Mouse (Mus musculus) liver, postnatal 0 days (tissue): ENCODE measurements around the gene Map1b. TPM values are rescaled to one million over a fixed set of nuclear protein-coding genes. Genes with fewer than 3 reads are reported as not detected.

Experiments
- ATAC-seq: fragments of 200-750 bp; cut with Nextera tagmentation; 2 replicates; pipeline ENCODE4 v1.8.0; 2017; ENCODE audit warnings: mild to moderate bottlenecking, moderate library complexity
- DNase-seq: peaks from one replicate; pipeline ENCODE4 v3.0.0-alpha.2; 2016
- H3K27ac ChIP-seq: fragments of 300-500 bp; sonication (generic); 2 replicates; pipeline ENCODE4 v1.5.1; 2014; ENCODE audit warnings: antibody characterized with exemption, moderate library complexity, mild to moderate bottlenecking, low read depth
- H3K27me3 ChIP-seq: fragments of 300-500 bp; sonication (generic); 2 replicates; pipeline ENCODE4 v1.6.1; 2014; ENCODE audit warnings: low read length, control low read depth, mixed read lengths; ENCODE audit not compliant: insufficient read depth
- H3K36me3 ChIP-seq: fragments of 300-500 bp; sonication (generic); replicated peaks from 2 replicates; pipeline ENCODE4 v1.6.1; 2014; ENCODE audit warnings: mild to moderate bottlenecking, control low read depth, low read length, moderate library complexity, mixed read lengths; ENCODE audit not compliant: insufficient read depth
- H3K4me1 ChIP-seq: fragments of 300-500 bp; sonication (generic); 2 replicates; pipeline ENCODE4 v1.6.1; 2014; ENCODE audit warnings: antibody characterized with exemption, mild to moderate bottlenecking, control low read depth; ENCODE audit not compliant: insufficient read depth
- H3K4me2 ChIP-seq: fragments of 300-500 bp; sonication (generic); 2 replicates; pipeline ENCODE4 v1.6.1; 2014; ENCODE audit warnings: low read depth, mild to moderate bottlenecking, low read length, moderate library complexity, mixed read lengths
- H3K4me3 ChIP-seq: fragments of 300-500 bp; sonication (generic); 2 replicates; pipeline ENCODE4 v1.5.1; 2014; ENCODE audit warnings: low read depth, low read length
- H3K9ac ChIP-seq: fragments of 300-500 bp; sonication (generic); replicated peaks from 2 replicates; pipeline ENCODE4 v1.6.1; 2014; ENCODE audit warnings: mild to moderate bottlenecking, moderate library complexity
- H3K9me3 ChIP-seq: fragments of 300-500 bp; sonication (generic); 2 replicates; pipeline ENCODE4 v1.6.1; 2016; ENCODE audit warnings: mild to moderate bottlenecking, control low read depth, low read length, mixed read lengths
- CTCF ChIP-seq: sonication (generic); IDR thresholded peaks from 2 replicates; pipeline ENCODE4 v1.5.1; 2016; ENCODE audit warnings: antibody characterized with exemption, low read depth
- EP300 ChIP-seq: IDR thresholded peaks from 2 replicates; pipeline ENCODE4 v1.6.1; 2016; ENCODE audit warnings: antibody characterized with exemption, low read depth, mild to moderate bottlenecking
- WGBS: fragments of 180-500 bp; shearing (Covaris S2); extraction: QIAGEN DNeasy Blood & Tissue Kit; methylation state at CpG from one replicate; pipeline ENCODE4 v1.1.7; 2014; ENCODE audit not compliant: insufficient replicate concordance; 5-methylcytosine and 5-hydroxymethylcytosine counted together
- polyA plus RNA-seq: library from polyadenylated mRNA; unstranded; fragments of >200 nt; fragmentation: Nextera tagmentation; extraction: Ambion mirVana; gene quantifications from 2 replicates; pipeline ENCODE4 v1.2.1, GENCODE M21; 2015

Gene Map1b
- polyA plus RNA-seq, 1 experiment from 2014 or later: 1.2 TPM

DNA sequence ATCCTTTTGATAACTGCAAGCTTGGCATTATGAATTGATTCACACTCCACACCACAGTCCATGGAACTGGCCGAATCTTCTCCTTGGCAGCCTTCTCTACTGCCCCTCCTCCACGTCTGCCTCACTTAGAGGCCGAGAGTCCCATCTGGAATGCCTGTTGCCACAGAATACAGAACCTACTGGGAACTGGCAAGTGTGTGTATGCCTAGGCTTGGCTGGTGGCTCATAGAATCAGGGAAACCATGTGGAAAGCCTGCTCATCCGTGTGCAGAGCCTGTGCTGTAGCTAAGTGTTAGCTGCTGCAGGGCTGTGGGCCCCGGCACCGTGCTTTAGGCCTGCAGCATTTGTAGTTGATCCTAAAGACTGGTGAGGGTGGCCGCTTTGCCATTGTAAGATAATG is 119.1 kb downstream of the Map1b start:
- no peak for ATAC-seq
- no peak overlapping the region for H3K27ac ChIP-seq
- WGBS: 78% methylated on average over 7 of the region's 7 CpGs

DNA sequence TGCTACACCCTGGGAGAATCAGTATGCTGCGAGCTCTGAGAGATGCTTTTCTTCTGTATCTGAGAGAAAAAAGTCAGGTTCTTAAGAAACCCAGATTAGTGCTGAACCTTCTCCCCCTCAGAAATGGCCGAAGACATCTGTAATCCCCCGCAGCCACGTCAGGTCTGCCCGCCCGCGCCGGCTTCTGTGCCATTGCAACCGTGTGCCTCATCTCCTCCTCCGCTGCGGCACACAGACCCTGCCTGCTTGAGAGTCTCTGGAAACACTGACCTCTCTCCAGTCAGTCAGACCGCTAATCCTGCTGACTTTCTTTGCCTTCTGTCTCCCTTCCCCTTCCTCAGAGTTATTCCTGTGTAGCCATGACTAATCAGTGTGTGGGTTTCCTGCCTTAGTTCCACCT is 120.8 kb downstream of the Map1b start:
- DNase-seq (no peak), ATAC-seq (no peak)
- Histone ChIP-seq H3K9me3 (no peaks in the 10 kb centered on the region), H3K36me3 (no peaks in the 10 kb centered on the region; the same call in 1 of the 2 replicates), H3K4me1 (no peaks in the 10 kb centered on the region), H3K4me2 (no peak overlapping the region), H3K27me3 (no peaks in the 10 kb centered on the region), H3K9ac (no peak overlapping the region), H3K4me3 (no peak overlapping the region), H3K27ac (peak overlapping the region; percentile 22; the same call in 1 of the 2 replicates)
- TF ChIP-seq CTCF: no peak
- TF ChIP-seq EP300: no peak
- WGBS: 79% methylated on average over 12 of the region's 12 CpGs

More for the DNA sequence above, 119.1 kb downstream of the Map1b start:
- no peak overlapping the region for H3K4me3 ChIP-seq
- H3K4me1 ChIP-seq: no peaks in the 10 kb centered on the region
- no peaks in the 10 kb centered on the region; the same call in 1 of the 2 replicates for H3K36me3 ChIP-seq
- no peaks in the 10 kb centered on the region for H3K27me3 ChIP-seq
- H3K4me2 ChIP-seq: no peak overlapping the region
- no peaks in the 10 kb centered on the region for H3K9me3 ChIP-seq
- H3K9ac ChIP-seq: no peak overlapping the region
- no peak for TF ChIP-seq CTCF
- no peak for TF ChIP-seq EP300
- DNase-seq: no peak

DNA sequence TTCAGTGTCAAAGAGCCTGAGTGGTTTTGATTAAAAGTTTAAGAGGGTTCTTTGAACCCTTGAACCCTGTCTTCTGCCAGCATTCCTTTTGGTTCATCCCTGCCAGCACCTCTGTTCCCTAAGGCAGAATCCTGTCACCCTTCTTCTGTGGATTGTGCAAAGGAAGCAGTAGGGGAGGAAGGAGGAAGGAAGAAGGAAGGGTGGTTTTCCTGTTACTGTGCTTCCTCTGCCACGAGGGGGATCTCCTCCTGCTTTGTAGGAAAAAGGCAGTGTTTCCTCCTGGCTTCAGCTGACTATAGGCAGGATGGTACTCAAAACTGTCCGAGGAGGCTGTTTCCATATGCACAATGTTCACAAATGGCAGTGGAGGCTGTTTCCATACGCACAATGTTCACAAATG is 121.6 kb downstream of the Map1b start:
- H3K9me3 ChIP-seq: no peaks in the 10 kb centered on the region
- H3K4me1 ChIP-seq: no peaks in the 10 kb centered on the region
- H3K36me3 ChIP-seq: no peaks in the 10 kb centered on the region
- no peak overlapping the region for H3K4me3 ChIP-seq
- no peak for ATAC-seq
- no peak overlapping the region for H3K9ac ChIP-seq
- TF ChIP-seq CTCF: peak; percentile 31; the same call in 1 of the 2 replicates
- no peak for TF ChIP-seq EP300
- no peak overlapping the region for H3K27ac ChIP-seq
- WGBS: 55% methylated on average over 3 of the region's 3 CpGs
- H3K27me3 ChIP-seq: no peaks in the 10 kb centered on the region
- DNase-seq: no peak
- no peak overlapping the region for H3K4me2 ChIP-seq

DNA sequence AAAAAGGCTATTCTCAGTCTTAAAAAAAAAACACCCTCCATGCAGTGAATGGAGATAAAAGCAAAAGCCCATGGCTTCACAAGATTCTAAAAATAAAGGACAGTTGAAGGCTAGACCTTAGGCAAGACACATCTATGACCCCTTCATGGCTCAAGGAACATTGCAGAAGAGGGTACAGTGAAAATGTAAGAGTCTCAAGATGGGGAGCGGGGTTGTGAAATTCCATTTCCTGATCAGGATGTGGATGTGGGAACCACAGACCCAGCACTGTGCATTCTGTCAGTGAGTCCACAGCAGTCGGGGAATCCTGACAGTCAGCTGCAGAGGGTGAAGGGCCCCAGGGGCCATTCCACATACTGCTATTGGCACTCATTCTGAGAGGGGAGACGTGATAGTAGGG is 123.2 kb downstream of the Map1b start:
- Histone ChIP-seq H3K27ac (no peak overlapping the region), H3K9me3 (no peaks in the 10 kb centered on the region), H3K36me3 (no peaks in the 10 kb centered on the region), H3K4me2 (no peak overlapping the region), H3K4me1 (no peaks in the 10 kb centered on the region), H3K4me3 (no peak overlapping the region), H3K27me3 (no peaks in the 10 kb centered on the region), H3K9ac (no peak overlapping the region)
- WGBS: 66% methylated on average over 3 of the region's 3 CpGs
- no peak for TF ChIP-seq CTCF
- no peak for TF ChIP-seq EP300
- DNase-seq: no peak
- ATAC-seq: no peak

DNA sequence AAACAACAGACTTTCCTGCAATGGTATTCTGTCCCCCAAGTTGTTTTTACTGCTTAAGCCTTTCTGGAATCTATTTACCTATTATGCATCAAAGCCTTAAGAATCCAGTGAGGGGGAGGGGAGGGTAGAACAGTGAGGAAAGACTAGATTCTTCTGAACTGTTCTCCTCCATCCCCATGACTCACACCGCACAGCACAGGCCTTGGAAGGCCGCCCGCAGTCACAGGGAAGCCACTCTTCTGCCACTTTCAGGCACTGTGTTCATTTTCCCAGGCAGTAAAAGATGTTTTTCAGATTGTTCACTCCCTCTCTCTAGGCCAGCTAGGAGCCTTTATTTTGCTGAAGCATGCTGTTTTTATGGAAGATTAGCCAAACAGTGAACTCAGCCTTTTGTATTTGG is 124.9 kb downstream of the Map1b start:
- ATAC-seq: no peak
- no peaks in the 10 kb centered on the region for H3K36me3 ChIP-seq
- no peaks in the 10 kb centered on the region for H3K4me1 ChIP-seq
- no peaks in the 10 kb centered on the region for H3K27me3 ChIP-seq
- H3K4me2 ChIP-seq: no peak overlapping the region
- TF ChIP-seq CTCF (no peak), EP300 (no peak)
- H3K9ac ChIP-seq: no peak overlapping the region
- no peak overlapping the region for H3K4me3 ChIP-seq
- no peak for DNase-seq
- 89% methylated on average over 3 of the region's 3 CpGs for WGBS
- no peaks in the 10 kb centered on the region for H3K9me3 ChIP-seq
- no peak overlapping the region for H3K27ac ChIP-seq

DNA sequence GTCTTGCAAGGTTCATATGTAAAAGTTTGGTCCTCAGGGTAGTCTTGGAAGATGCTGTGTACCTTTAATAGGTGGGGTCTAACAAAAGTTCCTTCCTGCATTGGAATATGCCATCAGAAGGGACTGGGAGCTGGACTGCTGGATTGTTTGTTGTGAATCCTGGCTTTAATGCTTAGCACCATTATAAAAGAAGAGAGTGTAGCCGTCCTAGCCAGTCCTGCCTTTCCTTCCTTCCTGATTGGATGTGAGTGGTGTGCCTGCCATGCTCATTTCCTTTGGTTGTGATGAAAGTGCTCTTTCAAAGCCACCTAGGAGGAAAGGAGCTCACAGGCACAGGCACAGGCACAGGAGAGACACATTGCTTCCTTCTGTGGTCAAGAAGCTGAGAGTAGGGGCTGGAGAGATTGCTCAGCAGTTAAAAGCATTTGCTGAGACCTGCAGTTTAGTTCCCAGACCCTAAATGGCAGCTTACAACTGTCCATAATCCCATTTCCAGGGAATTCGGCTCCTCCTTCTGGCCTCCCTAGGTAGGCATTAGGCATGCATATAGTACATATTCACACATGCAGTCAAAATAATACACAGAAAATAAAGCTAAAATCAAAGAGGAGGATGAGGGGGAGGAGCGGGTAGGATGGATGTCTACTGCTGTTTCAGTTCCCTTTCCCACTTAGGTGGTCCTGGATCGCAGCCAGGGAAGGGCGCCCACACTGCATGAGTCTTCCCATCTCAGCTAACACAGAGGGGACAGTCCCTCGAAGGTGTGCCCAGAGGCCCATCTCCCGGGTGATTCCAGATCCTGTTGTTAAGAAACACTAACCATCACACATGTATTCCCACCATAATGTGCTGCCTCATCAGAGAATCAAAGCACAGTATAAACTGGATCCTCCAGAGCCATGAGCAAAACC is 128.2 kb downstream of the Map1b start:
- H3K27me3 ChIP-seq: no peaks in the 10 kb centered on the region

More for the DNA sequence above, 128.2 kb downstream of the Map1b start:
- no peak for ATAC-seq
- whole genome bisulfite sequencing: 73% methylated on average over 7 of the region's 7 CpGs
- Histone ChIP-seq H3K36me3 (no peaks in the 10 kb centered on the region), H3K4me2 (no peak overlapping the region), H3K9ac (no peak overlapping the region), H3K4me3 (no peak overlapping the region), H3K27ac (no peak overlapping the region), H3K4me1 (no peaks in the 10 kb centered on the region), H3K9me3 (no peaks in the 10 kb centered on the region)
- DNase-seq: no peak
- TF ChIP-seq EP300 (no peak), CTCF (no peak)
